Mouse (Mus musculus): ENCODE data around the gene Txnrd1. TPM values are rescaled to one million over a fixed set of nuclear protein-coding genes. Genes with fewer than 3 reads are reported as not detected.
A peak's percentile ranks its signal among the peaks of the same experiment; 100 is the strongest.

Txnrd1 gene
- 10 to 100 TPM; 45.6 to 48.6 TPM for total RNA-seq (2021)
- long read RNA-seq, experiment 1, transcript Txnrd1-208 (15 exons, 2,297 nt), result major isoform, 56 of 80 reads
- long read RNA-seq, experiment 1, transcript Txnrd1-206 (14 exons, 3,531 nt), result minor isoform, 11 of 80 reads
- long read RNA-seq, experiment 1, partial matches to known transcripts, result 2 of 80 reads
- long read RNA-seq, experiment 1, other reads (novel, unspliced or antisense), result 7 of 80 reads
- long read RNA-seq, experiment 2, transcript Txnrd1-208 (15 exons, 2,297 nt), result major isoform, 60 of 88 reads
- long read RNA-seq, experiment 2, transcript Txnrd1-201 (14 exons, 3,325 nt), result minor isoform, 5 of 88 reads
- long read RNA-seq, experiment 2, transcript Txnrd1-206 (14 exons, 3,531 nt), result minor isoform, 15 of 88 reads
- long read RNA-seq, experiment 2, partial matches to known transcripts, result 5 of 88 reads
- long read RNA-seq, experiment 2, other reads (novel, unspliced or antisense), result 3 of 88 reads

GRCm38 (mm10) chr10:82833926-82834325, at the start of gene Txnrd1:
Gene Txnrd1, plus strand, starts transcription at chr10:82833951.
- intact Hi-C loops (cut with DNase I), result no loop called here
- no peak for DNase-seq (ENCODE audit: low spot score in 2 of 2)

DNA sequence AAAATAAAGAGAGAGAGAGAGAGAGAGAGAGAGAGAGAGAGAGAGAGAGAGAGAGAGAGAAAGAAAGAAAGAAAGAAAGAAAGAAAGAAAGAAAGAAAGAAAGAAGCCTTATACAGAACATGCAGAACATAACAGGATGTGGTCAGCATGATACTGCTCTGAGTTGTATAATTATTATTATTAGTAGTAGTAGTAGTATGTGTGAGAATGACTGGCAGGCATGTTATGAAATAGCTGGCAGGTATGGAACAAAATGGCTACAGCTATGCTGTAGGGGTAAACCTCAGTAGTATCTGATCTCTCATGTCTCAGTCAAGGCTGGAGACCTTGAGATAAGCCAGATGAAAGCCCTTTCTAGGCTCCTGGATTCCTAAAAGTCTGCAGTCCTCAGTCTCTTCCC, 44.6 kb upstream of the Txnrd1 start:
- no peak for DNase-seq (ENCODE audit: low spot score in 2 of 2)
- intact Hi-C loops (cut with DNase I), result no loop called here

GRCm38 (mm10) chr10:82790504-82790903, 43.2 kb upstream of the Txnrd1 start:
- DNase-seq (ENCODE audit: low spot score in 2 of 2), result no peak
- intact Hi-C loops (cut with DNase I), result no loop called here

DNA sequence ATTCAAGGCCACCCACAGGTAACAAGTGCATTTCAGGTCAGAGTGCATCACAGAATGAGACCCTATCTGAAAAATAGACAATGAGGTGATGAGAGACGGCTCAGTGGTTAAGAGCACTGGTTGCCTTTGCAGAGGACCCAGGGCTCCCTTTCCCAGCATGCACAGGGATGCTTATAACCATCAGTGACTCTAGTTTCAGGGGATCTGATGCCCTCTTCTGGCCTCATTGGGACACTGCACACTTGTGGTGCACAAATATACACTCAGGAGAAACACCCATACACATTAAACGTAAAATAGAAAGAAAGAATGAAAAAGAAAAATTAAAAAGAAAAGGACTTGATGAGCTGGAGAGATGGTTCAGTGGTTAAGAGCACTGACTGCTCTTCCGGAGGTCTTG, 42.0 kb upstream of the Txnrd1 start:
- intact Hi-C loops (cut with DNase I), result no loop called here

GRCm38 (mm10) chr10:82792311-82792710, 41.4 kb upstream of the Txnrd1 start:
- intact Hi-C loops (cut with DNase I), result no loop called here
- DNase-seq (ENCODE audit: low spot score in 2 of 2), result no peak

More for the DNA sequence above, 42.0 kb upstream of the Txnrd1 start:
- no peak for DNase-seq (ENCODE audit: low spot score in 2 of 2)

- intact Hi-C loops (cut with DNase I), result no loop called here
- peak; percentile 71 to 88 for DNase-seq (ENCODE audit: low spot score in 2 of 2)
These were observed 38.5 kb upstream of the Txnrd1 start for GRCm38 (mm10) chr10:82795071-82795731.

GRCm38 (mm10) chr10:82795767-82796166, 38.0 kb upstream of the Txnrd1 start:
- DNase-seq (ENCODE audit: low spot score in 2 of 2), result no peak
- intact Hi-C loops (cut with DNase I), result no loop called here

GRCm38 (mm10) chr10:82796471-82797118, 37.2 kb upstream of the Txnrd1 start:
- no peak for DNase-seq (ENCODE audit: low spot score in 2 of 2)
- intact Hi-C loops (cut with DNase I), result no loop called here

DNA sequence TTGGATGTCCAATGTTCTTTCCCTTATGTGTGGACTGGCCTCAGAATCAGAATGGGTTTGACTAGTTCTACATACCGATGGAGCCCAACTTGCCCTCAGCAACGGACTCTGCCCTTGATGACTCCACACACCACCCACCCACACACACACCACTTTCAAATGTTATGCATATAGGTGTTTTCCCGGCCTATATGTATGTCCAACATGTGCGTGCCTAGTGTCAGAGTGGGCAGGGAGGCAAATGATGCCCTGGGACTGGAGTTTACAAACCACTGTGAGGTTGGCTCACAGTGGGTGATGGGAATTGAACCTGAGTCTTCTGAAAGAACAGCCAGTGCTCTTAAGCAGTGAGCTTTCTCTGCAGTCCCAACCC, 36.6 kb upstream of the Txnrd1 start:
- intact Hi-C loops (cut with DNase I), result no loop called here
- no peak for DNase-seq (ENCODE audit: low spot score in 2 of 2)

GRCm38 (mm10) chr10:82798312-82798933, 35.3 kb upstream of the Txnrd1 start:
- no peak for DNase-seq (ENCODE audit: low spot score in 2 of 2)
- intact Hi-C loops (cut with DNase I), result no loop called here

DNA sequence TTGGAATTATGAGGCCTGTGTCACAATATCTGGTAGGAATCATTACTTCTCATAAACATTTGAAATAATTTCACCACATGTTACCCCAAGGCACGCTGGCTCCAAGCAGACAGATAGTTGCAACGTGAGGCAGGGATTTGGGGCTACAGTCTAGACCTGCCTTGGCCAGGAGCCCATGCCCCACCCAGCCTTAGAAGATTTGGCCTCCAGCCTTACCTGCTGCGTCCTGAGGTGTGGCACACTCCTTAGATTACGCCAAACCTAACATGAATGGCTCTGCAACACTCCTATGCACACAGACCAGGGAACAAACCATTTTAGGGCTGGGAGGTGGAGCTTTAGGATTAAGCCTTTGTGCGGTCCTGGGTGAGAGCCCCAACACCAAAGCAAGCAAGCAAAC, 33.7 kb upstream of the Txnrd1 start:
- intact Hi-C loops (cut with DNase I), result no loop called here
- DNase-seq (ENCODE audit: low spot score in 2 of 2), result no peak

DNA sequence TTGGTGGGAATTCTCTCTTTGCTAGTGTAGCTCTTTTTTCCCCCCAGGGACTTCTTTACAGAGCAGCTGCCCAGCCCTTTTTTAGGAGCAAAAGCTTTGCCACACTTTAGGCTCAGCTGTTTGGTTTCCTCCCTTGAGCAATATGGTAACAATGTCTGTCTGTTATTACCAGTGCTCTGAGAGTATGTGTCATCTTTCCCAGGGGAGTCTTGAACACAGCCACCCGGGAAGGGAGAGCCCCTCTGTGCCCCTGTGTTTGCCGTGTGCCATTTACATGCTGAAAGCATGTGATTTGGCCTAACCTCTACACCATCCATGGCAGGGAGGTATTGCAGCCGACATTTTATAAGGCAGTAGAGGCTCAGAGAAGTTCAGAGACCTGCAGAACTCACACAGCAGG, 29.4 kb upstream of the Txnrd1 start:
- intact Hi-C loops (cut with DNase I), result no loop called here
- DNase-seq (ENCODE audit: low spot score in 2 of 2), result no peak

GRCm38 (mm10) chr10:82805111-82805510, 28.6 kb upstream of the Txnrd1 start:
- intact Hi-C loops (cut with DNase I), result no loop called here
- no peak for DNase-seq (ENCODE audit: low spot score in 2 of 2)

- DNase-seq (ENCODE audit: low spot score in 2 of 2), result no peak
- intact Hi-C loops (cut with DNase I), result no loop called here
These were observed 27.3 kb upstream of the Txnrd1 start for GRCm38 (mm10) chr10:82806414-82806813.

DNA sequence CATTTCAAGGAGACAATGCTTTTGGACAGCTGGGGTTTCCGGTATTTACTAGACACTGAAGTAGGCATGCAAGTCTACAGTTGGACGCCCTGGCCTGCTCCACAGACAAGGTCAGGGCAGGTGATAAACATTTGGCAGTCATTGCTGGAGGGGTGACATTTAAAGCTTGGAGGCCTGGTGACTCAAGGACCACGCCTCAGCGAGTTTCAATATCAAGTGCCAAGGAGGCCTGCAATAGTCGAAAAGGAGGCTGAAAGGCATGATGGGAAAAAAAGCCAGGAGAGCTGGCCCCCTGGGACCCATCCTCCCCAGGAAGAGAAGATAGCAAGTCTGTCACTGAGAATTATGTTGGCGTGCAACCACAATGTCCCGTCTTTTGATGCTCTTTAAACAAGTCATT, 26.5 kb upstream of the Txnrd1 start:
- intact Hi-C loops (cut with DNase I), result no loop called here
- DNase-seq (ENCODE audit: low spot score in 2 of 2), result no peak

DNA sequence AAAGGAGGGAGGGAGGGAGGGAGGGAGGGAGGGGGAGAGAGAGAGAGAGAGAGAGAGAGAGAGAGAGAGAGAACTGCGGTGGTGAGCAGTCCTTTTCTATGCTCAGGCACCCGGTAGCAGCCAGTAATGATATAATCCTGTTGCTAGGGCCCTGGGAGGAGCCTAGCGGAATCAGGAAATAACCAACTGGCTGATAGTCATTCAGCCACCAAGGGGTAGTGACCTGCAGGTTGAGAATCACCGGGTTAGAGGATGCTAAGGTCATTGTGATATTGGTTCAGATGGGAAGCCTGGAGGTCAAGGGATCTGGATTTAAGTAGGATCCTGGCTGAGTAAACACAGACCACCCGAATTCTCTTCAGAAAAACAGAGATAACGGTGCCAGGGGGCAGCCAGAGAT, 25.6 kb upstream of the Txnrd1 start:
- DNase-seq (ENCODE audit: low spot score in 2 of 2), result no peak
- intact Hi-C loops (cut with DNase I), result no loop called here

DNA sequence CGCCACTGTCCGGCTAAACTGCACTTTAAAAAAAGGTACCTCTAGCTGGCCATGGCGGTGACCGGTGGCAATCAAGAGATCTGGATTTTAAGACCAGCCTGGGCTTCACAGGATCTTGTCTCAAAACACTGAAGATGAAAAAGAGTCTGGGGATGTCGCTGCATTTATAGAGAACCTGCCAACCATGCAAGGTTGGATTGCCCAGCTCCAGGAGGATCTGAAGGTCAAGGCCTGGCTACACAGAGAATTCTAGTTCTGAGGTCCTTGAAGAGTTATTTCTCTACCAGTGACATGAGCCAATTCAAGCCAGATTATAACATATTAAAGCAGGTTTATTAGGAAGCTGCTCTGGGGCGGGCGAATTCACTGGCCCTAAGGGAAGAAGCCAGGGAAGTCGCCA, 24.9 kb upstream of the Txnrd1 start:
- no peak for DNase-seq (ENCODE audit: low spot score in 2 of 2)
- intact Hi-C loops (cut with DNase I), result no loop called here

DNA sequence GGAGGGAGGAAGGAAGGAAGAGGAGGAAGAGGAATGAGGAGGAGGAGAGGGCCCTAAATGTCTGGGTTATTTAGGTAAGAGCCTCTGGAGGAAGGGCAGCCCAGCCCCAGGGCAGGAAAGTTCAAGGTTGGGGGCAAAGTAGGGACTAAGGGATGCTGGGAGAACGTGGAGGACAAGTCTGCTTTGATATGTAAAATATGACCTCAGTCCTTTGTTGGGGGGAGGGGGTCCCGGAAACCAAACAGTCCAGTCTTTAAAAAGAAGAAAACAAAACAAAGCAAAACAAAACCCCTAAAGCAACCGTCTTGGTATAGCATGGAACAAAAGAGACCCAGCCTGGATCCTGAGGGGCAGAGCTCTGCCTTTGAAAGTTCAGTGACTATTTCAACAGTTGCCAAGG, 24.4 kb upstream of the Txnrd1 start:
- intact Hi-C loops (cut with DNase I), result no loop called here
- no peak for DNase-seq (ENCODE audit: low spot score in 2 of 2)

GRCm38 (mm10) chr10:82811855-82812431, 21.8 kb upstream of the Txnrd1 start:
- intact Hi-C loops (cut with DNase I), result no loop called here
- DNase-seq (ENCODE audit: low spot score in 2 of 2), result peak; percentile 55 to 72
